Mouse (Mus musculus): ENCODE measurements at regions not wholly inside any gene's neighbourhood (a gene's known extent, or its start where the extent isn't known, plus 50 kb on each side); places are given as distances from the start of the nearest gene placed in this dataset.

- TF ChIP-seq MYC (IDR thresholded peaks at IDR 0.05; ENCODE audit: low read depth, low read length) = no peak
- no peak for TF ChIP-seq POLR2A (IDR thresholded peaks at IDR 0.05; ENCODE audit: low read depth, low read length)
- TF ChIP-seq CTCF (conservative IDR thresholded peaks at IDR 0.05 in 1 of 2, IDR thresholded peaks at IDR 0.05 in 1 of 2; ENCODE audit: low read depth in 2 of 2, low read length in 2 of 2) = no peak
- no peak for TF ChIP-seq USF1 (IDR thresholded peaks at IDR 0.05; ENCODE audit: low read depth, low read length)
- no peak for TF ChIP-seq HCFC1 (IDR thresholded peaks at IDR 0.05; ENCODE audit: low read depth, low read length)
- TF ChIP-seq MAZ (IDR thresholded peaks at IDR 0.05; ENCODE audit: low read depth, low read length) = no peak
Measured at GRCm38 (mm10) chr16:87001579-87001978, 352.4 kb upstream of the N6amt1 start.

Data from CH12.LX (cell line).